Mouse (Mus musculus): ENCODE results near the gene Spast. TPM values are rescaled to one million over a fixed set of nuclear protein-coding genes. Genes with fewer than 3 reads are reported as not detected.

Gene Spast
- total RNA-seq, 2 experiments from 2014 or later, result 53.4 to 55.1 TPM

- Histone ChIP-seq H3K27ac (no peak overlapping the region), H3K4me3 (no peak overlapping the region)
- no peak for DNase-seq (ENCODE audit: extremely low spot score in 1 of 2, low spot score in 2 of 2)
- no peak for TF ChIP-seq CTCF (IDR thresholded peaks at IDR 0.05)
- intact Hi-C loops (cut with DNase I), result no loop called here
These were observed 99.0 kb downstream of the Spast start for GRCm38 (mm10) chr17:74437762-74438161.

- H3K4me3 ChIP-seq, result no peak overlapping the region
- no peak for TF ChIP-seq CTCF (IDR thresholded peaks at IDR 0.05)
- intact Hi-C loops (cut with DNase I), result no loop called here
- no peak overlapping the region for H3K27ac ChIP-seq
- DNase-seq (ENCODE audit: extremely low spot score in 1 of 2, low spot score in 2 of 2), result no peak
These were observed 101.7 kb downstream of the Spast start for GRCm38 (mm10) chr17:74440486-74440885.

Other genes with a start within 250 kb of the Spast start
- gene Memo1, start 43.5 kb upstream of the Spast start, total RNA-seq (2021), result 10 to 100 TPM; 43.3 to 46.9 TPM
- 10 to 100 TPM; 42.6 to 45.6 TPM for gene Dpy30, start 15.0 kb upstream of the Spast start, total RNA-seq (2021)
- 10 to 100 TPM; 12.6 to 15.6 TPM for gene Slc30a6, start 56.6 kb downstream of the Spast start, total RNA-seq (2021)
- under 1 TPM; 0.16 to 0.41 TPM for gene Nlrc4, start 120.2 kb downstream of the Spast start, total RNA-seq (2021)
- gene Yipf4, start 150.5 kb downstream of the Spast start, total RNA-seq (2021), result 10 to 100 TPM; 76.7 to 89.5 TPM
- 100 to 1,000 TPM; 132 to 144 TPM for gene Birc6, start 189.3 kb downstream of the Spast start, total RNA-seq (2021)